Mouse (Mus musculus) C2C12 (cell line): ENCODE data around the gene Rtl6.

Experiments used
- CTCF ChIP-seq: IDR thresholded peaks from one replicate; pipeline ENCODE4 v1.5.1; 2011; ENCODE audit not compliant: control insufficient read depth, insufficient read depth, insufficient read length
- MAX ChIP-seq: IDR thresholded peaks from one replicate; pipeline ENCODE4 v1.6.1; 2011; ENCODE audit warnings: mild to moderate bottlenecking, control low read depth
- MYOD1 ChIP-seq: IDR thresholded peaks from one replicate; pipeline ENCODE4 v1.6.1; 2011; ENCODE audit warnings: low read depth; ENCODE audit not compliant: control insufficient read depth, insufficient read length
- MYOG ChIP-seq: IDR thresholded peaks from one replicate; pipeline ENCODE4 v1.6.1; 2011; ENCODE audit not compliant: control insufficient read depth, insufficient read length; ENCODE audit errors: extremely low read depth

GRCm38 (mm10) chr15:84578607-84579006 lies 21.0 kb upstream of the Rtl6 start:
- no peak for TF ChIP-seq MAX
- TF ChIP-seq CTCF: no peak
- TF ChIP-seq MYOG: no peak
- peak; percentile 38 for TF ChIP-seq MYOD1
